Mouse (Mus musculus): Measurements from ENCODE around the gene Abhd16a.
A peak's percentile ranks its signal among the peaks of the same experiment; 100 is the strongest.
"Not testable (repeated sequence)": the region's sequence is repeated elsewhere in the genome, so short reads cannot be mapped to it uniquely, and the experiment has no call there.

Gene Abhd16a

DNA sequence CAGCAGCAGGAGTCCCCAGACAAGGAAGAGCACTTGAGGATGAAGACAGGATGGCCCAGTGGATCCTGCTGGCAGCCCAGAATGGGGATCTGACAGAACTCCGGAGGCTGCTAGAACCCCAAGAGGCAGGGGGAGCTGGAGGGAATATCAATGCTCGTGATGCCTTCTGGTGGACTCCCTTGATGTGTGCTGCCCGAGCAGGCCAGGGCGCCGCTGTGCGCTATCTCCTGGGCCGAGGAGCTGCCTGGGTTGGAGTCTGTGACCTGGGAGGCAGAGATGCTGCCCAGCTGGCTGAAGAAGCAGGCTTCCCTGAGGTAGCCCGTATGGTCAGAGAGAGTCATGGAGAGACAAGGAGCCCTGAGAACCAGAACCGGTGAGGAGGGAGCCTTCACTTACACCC, 34.2 kb downstream of the Abhd16a start:
- not testable (repeated sequence) for DNase-seq

DNA sequence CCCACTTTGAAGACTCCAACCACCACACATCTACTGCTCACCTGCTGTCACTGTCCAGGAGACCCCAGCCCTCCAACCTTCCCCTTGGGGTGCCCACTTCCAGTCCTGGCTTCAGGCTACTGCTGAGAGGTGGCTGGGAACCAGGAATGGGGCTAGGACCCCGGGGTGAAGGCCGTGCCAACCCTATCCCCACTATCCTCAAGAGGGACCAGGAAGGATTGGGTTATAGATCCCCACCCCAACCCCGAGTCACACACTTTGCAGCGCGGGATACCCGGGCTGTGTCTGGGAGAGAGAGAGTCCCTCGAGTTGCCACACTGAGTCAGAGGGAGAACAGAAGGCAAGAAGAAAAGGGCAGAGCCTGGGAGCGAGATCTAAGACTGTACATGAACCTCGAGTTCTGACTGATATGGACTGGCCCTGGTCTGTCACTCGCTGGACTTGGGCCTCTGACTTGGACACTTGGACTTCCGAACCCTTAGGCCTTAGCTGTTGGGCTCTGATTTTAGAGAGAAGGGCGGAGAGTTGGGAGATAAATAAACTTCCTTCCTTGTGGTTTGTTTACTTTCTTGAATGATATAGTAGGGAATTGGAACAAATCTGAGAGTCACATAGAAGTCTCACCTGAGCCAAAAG, 35.3 kb downstream of the Abhd16a start:
- not testable (repeated sequence) for DNase-seq

DNA sequence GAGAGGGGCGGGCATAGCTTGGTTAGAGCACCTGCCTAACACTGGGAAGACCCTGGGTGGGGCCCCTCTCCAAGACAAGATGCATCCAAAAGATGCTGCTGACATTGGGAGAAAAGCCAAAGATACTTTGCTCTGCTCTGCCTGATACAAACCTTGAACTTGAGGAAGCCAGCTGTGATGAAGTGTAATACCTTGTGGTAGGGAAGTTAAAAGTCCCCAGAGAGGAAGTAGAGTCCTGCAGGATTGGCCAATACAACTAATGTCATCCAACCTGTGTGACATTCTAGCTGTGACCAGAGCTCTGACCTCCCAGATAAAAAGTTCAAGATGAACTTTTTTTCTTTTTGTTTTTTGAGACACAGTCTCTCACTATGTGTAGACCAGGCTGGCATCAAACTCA, 36.0 kb downstream of the Abhd16a start:
- DNase-seq: no peak

DNA sequence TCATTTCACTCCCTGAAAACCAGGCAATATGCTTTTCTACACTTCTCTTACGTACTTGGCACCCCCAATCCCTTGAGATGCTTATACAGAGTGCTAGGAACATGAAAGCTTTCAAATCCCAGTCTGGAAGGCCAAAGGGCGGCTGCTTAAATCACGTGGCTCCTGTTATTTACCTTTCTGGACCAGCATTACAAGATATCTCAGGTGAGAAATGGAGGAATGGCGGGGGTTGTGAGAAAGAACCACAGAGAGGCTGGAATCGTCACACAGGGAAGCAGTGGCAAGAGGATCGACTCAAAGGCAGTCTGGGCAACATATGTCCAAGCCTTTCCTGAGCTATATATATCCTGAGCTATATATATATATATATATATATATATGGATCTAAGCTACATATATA, 36.5 kb downstream of the Abhd16a start:
- no peak for DNase-seq

DNA sequence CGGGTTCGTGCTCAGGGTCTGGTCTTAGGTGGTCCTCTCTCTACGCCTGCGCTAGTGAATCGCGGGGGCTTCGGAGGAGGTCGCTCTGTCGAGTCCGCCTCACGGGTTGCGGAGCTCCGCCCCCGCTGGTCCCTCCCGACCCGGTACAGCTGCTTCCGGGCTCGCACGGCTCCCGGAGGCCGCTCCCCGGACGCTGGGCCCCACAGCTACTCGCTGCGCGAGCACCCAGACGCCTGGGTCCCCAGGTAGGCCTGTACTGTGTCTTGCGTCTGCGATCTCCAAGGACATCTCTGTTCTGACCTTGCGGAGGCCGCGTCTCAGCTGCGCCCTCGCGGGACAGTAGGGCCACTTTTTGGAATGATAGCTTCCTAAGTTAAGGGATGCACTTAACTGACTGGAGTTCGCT, 37.1 kb downstream of the Abhd16a start, which contains the start of gene D17H6S53E:
TSS of gene D17H6S53E (plus strand) at position 168 of the 406 bp plus-strand sequence.
- DNase-seq: peak; percentile 87

DNA sequence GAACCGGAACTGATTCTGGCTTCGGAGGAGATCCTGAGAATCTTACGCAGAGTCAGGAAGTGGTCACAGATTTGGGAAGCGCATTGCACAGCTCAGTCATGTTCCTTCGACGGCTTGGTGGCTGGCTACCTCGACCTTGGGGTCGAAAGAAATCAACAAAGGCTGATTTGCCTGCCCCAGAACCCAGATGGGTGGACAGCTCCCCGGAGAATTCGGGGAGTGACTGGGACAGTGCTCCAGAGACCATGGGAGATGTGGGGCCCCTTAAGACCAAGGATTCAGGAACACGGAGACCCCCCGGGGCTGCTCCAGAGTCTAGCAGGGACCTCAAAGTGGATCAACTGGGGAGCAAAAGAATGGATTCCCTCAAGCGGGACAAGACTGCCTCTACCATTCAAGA, 38.0 kb downstream of the Abhd16a start:
- no peak for DNase-seq

DNA sequence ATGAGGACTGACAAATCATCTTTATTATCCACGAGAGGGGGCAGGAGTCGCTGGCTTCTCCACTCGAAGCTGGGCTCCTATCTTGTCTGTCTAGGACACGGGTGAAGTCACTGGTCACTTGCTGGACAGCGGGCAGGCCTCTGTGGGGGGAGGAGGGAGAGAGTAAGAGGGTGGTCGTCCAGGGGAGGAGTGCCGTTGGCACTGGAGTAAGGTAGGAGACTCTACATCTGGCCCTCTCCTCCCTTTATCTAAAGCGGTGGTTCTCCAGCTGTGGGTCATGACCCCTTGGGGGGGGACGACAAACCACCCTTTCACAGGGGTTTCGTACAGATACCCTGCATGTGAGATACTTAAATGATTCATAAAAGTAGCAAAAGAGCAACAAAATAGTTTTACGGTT, 39.9 kb downstream of the Abhd16a start:
- DNase-seq: no peak

DNA sequence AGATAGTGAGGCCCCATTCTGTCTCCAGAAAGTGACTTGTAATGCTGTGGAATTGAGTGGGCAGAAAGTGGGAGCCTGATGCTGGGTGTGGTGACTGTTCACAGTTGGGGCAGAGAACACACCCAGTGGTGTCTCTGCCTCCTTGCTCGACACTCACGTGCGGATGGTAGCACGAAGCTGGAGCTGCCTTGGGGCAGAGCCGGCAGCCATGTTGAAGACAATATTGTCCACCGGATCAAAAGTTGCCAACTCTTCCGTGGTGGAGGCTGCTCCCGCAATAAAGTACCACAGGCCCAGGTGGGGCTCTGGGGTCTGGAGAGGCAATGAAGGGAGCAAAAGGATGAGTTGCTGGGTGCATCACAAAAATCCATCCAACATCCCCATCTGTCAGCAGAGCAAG, 42.0 kb downstream of the Abhd16a start:
- DNase-seq: no peak

DNA sequence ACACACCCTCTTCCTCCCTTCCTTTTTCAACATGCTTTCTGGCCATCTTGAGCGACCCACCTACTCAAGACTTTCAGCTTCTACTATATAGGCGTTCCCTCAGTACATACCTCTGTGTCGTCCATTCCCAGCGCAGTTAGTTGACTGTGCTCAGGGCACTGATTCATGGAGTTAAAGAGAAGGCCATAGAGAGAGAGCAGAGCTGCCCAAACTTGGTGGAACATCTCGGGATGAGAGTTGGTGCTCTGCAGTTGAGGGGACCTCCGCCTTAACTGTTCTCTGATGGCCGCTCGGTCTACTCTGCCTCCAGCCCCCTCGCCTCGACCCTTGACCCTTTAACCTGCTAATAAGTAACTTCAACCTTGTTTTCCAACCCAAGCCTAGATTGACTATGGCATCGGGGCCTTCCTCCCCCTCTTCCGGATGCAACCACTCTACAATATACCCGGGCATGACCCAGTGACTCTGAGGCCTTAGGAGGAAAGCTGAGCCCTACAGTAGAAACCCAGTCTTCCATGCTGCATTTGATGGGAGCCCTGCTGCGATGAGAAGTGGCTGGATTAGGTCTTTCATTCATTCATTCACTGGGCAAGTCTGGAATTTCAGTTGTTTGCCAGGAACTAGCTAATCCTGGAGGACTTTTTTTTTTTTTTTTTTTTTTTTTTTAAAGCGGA, 42.6 kb downstream of the Abhd16a start, which contains the start of gene Apom:
TSS of gene Apom (minus strand) at position 551 of the 674 bp plus-strand sequence.
- DNase-seq: no peak

DNA sequence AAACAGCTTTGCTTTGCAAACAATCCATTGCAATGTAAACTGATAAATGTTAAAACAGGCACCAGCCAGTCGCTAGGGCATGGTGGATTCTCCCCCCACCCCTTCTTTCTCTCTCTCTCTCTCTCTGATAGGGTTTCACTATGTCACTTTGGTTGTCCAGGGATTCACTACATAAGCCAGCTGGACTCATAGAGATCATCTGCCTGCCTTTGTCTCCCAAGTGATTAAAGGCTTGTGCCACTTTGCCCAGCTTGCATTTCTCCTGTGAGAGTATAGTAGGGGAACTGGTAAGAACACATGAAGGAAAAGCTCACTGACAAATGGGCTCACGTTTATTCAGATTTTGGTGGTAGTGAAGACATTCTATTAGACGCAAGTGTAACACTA, 43.1 kb downstream of the Abhd16a start:
- no peak for DNase-seq

DNA sequence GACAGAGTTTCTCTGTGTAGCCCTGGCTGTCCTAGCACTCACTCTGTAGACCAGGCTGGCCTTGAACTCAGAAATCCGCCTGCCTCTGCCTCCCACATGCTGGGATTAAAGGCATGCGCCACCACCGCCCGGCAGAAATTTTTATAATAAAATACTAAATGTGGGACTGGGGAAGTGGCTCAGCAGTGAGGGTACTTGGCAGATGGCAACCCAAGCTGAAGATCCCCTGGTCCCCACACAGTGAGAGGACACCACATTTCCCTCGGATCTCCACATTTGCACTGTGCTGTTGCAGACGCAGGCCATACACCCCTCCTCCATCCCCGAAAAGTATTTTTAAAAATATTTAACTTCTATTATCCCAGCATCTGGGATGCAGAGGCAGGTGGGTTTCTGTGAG, 44.5 kb downstream of the Abhd16a start:
- DNase-seq: no peak

DNA sequence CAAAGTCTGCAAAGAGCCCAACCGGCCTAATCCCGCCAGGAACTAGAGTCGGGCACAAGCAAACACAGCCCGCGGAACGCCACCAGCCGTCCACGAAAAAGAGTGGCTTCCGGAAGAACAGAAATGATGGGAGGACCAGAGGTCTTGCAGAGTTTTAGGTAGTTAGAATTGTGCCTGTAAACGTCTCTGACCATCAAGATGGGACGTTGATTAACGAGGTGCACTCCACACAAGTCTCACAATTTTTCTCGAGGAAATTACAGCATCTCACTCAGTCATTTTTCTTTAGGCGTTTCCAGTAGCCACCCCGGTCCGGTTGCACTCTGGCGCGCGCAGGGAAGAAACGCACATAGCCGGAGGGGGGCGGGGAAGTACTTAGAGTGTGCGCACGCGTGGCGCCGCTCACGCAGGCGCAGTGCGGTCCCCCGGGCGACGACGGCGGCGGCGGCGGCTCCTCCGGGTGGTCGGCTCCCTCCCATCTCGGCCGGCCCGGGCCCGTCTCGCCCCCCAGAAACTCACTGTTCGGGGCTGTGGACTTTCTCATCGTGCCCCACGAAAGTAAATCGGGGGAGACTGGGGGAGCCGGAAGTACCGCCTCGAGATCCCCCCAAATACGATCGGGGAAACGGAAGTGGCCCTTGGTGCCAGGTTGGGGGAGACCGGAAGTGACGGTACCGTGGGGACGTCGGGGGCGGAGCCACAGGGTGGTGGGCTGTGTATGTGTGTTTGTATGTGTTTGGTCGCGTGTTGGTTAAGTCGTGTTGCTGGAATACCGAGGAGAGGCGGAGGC, 45.9 kb downstream of the Abhd16a start, which contains the start of gene Bag6:
TSS of gene Bag6 (plus strand) at position 378 of the 790 bp plus-strand sequence.
- peak; percentile 97 for DNase-seq

DNA sequence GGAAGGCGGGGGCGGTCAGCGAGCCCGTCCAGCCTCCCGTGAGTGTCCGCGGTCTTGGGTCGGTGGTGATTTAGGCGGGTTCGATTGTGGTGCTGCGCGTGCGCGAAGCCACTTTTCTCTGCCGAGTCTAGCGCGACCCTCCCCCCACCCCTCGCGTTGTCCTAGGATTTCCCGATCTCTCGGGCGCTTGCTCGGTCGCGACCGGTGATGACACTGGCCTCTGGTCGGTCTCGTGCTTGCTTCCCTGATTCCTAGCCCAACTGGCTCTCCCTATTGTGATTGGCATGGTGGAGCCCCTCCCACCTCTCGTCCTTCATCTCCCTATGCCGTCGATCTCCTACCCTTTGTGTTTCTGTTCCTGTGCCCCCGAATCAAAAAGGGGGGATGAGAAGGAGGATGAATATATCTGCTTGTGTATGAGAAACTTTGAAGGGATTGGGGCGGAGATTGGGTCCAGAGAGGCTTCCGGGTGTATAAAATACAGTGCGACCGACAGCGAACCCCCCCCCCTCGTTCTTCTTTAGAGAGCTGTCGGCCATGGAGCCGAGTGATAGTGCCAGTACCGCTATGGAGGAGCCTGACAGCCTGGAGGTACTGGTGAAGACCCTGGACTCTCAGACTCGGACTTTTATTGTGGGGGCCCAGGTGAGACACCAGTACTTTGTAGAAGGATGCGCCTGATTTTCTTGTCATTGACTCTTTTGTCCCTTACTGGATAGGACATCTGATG, 46.7 kb downstream of the Abhd16a start:
- DNase-seq: no peak

DNA sequence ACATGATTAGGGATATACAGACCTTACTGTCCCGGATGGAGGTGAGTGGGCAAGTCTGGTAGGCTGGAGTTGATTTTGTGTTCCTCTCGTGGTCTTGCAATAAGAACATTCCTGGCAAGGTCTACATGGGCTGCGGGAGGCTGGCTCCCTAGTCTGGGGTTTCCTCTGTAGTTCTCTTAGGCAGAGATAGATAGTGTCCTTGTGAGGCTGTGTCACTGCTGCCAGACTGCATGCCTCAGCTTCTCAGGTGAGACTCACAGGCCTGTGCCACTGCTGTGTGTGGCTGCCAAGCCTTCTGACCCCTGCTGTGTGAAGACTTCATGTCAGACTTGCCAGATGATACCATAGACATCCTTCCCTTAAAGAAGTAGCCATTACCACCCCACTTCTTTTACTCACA, 50.2 kb downstream of the Abhd16a start:
- DNase-seq: no peak

DNA sequence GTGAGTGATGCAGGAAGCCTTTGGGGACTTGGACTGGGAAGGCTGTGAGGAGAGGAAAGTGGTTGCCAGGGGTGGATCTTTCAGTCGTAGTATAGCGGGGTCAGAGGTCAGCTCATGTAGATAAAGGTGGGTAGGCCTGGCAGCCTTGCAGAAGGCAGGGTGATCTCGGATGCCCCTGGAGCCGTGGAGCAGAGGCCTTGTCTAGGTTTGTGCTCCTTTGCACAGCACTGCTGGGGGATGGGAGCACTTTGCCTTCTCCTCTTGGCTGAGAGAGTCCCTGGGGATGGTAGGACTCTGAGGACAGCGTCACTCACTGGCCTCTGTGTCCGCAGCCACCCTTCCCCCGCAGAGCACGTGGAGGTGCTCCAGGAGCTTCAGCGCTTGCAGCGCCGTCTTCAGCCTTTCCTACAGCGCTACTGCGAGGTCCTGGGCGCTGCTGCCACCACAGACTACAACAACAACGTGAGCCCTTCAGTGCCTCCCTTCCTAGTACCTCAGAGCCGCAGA, 51.5 kb downstream of the Abhd16a start:
- peak; percentile 26 for DNase-seq

DNA sequence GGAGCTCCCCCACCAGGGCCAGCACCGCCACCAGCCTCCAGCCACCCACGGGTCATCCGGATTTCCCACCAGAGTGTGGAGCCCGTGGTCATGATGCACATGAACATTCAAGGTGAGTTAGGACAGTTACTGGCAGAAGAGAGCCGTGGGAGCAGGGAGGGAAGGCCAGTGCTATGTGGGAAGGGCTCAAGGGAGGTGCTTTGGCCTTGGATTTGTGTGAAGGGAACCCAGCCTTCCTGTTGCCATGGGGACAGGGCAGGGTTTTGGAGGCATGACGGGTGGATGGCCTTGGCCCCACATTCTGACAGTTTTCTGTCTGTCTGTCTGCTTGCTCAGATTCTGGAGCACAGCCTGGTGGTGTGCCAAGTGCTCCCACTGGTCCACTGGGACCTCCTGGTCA, 52.9 kb downstream of the Abhd16a start:
- no peak for DNase-seq

DNA sequence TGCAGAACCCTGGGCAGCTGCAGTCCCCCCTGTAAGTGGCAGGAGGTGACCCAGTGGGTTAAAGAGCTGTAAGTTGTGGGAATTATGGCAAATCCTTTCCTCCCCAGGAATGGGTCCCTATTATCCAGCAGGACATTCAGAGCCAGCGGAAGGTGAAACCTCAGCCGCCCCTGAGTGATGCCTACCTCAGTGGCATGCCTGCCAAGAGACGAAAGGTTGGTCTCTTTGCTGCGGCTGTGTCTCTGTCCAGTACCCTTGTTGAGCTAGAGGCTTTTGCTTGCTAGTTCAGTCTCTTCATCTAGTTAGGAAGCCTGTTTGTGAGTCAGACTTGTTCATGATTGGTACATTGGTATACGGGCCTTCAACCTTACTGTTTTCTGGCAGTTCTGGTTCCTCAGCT, 57.1 kb downstream of the Abhd16a start:
- DNase-seq: no peak

DNA sequence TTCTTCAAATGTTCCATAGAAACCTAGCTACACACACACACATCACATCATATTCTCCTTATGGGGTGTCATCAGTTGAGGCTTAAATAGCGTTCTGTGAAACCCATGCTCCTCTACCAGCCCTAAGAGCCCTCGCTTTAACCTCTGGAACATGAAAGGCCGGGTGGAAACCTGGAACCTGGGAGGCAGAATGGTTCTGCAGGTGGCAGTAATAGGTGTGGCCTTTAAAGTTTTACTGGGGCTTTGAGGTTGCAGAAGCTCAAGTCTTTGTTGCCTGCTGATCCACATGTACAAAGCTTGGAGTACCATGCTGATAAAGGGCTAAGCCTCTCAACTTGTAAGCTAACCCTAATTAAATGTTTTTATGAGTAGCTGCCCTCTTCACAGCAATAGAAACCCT, 58.3 kb downstream of the Abhd16a start:
- DNase-seq: no peak

DNA sequence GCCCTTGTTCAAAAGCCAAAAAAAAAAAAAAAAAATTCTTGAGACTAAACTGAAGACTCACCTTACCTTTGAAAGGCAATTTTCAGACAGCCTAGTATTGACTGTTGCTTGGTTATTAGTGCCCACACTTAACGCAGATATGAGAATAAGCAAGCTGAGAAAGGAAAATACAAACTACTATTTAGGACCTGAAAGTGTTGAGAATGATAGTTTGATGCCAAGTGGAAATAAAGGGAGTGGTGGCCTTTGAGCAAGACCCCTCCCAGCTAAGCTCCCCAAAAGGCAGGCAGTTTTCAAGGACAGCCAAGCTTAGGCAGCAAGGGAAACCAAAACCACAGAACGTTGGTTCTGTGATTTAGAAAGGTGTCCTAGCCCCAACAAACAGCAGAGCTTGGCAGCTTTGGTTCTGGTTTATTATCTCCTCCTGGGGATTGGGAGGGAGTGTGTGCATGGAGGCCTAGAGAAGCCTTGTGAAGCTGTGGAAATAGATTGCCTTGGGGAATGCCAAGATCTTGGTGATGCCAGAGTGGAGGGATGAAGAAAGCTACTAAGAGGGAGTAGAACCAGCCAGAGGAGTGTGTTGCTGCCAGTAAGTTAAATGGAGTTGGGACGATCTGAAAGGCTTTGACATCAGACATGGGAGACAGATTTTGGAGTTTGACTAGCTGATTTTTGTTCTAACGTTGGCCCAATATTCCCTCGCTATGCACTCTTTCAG, 59.0 kb downstream of the Abhd16a start:
- no peak for DNase-seq

DNA sequence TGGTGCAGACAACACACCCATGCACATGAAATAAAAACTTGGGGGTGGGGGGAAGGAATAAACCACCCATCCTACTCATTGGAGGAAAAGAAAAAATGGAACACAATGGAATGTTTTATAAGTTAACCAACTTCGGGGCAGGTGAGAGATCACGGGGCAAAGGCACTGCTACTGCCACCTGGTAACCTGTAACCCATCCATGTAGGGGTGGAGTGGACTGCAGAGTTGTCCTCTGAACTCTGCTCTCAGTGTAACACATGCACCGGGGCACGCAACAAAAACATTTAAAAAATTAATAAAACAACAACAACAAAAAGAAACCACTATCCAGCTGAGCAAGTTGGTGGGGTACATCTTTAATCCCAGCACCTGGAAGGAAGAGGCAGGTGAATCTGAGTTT, 63.1 kb downstream of the Abhd16a start:
- DNase-seq: no peak

Data from kidney, postnatal 10 days (tissue).